Mouse (Mus musculus) neural tube, embryonic 14.5 days (tissue): ENCODE measurements around the gene Colgalt2. TPM values are rescaled to one million over a fixed set of nuclear protein-coding genes. Genes with fewer than 3 reads are reported as not detected.

Experiments
- ATAC-seq: fragments of 200-750 bp; cut with Nextera tagmentation; 2 replicates; pipeline ENCODE4 v1.8.0; 2017; ENCODE audit warnings: low read depth, mild to moderate bottlenecking, moderate TSS enrichment, moderate library complexity
- H3K27ac ChIP-seq: fragments of 300-500 bp; sonication (generic); 2 replicates; pipeline ENCODE4 v1.5.1; 2014; ENCODE audit warnings: low read depth, mild to moderate bottlenecking, control low read depth, low read length, moderate library complexity, mixed read lengths
- H3K27me3 ChIP-seq: fragments of 300-500 bp; sonication (generic); 2 replicates; pipeline ENCODE4 v1.6.1; 2014; ENCODE audit warnings: low read length; ENCODE audit not compliant: control insufficient read depth, insufficient read depth
- H3K36me3 ChIP-seq: fragments of 300-500 bp; sonication (generic); 2 replicates; pipeline ENCODE4 v1.6.1; 2014; ENCODE audit warnings: low read length, mixed read lengths; ENCODE audit not compliant: control insufficient read depth, insufficient read depth
- H3K4me1 ChIP-seq: fragments of 300-500 bp; sonication (generic); 2 replicates; pipeline ENCODE4 v1.6.1; 2014; ENCODE audit warnings: low read length; ENCODE audit not compliant: control insufficient read depth, insufficient read depth
- H3K4me2 ChIP-seq: fragments of 300-500 bp; sonication (generic); 2 replicates; pipeline ENCODE4 v1.6.1; 2014; ENCODE audit warnings: mild to moderate bottlenecking, low read depth, low read length, control low read depth
- H3K4me3 ChIP-seq: fragments of 300-500 bp; sonication (generic); 2 replicates; pipeline ENCODE4 v1.5.1; 2014; ENCODE audit warnings: low read depth, low read length, control low read depth, mixed read lengths
- H3K9ac ChIP-seq: fragments of 300-500 bp; sonication (generic); replicated peaks from 2 replicates; pipeline ENCODE4 v1.6.1; 2014; ENCODE audit warnings: low read depth, mild to moderate bottlenecking, control low read depth, low read length, mixed read lengths
- H3K9me3 ChIP-seq: fragments of 300-500 bp; sonication (generic); 2 replicates; pipeline ENCODE4 v1.6.1; 2016; ENCODE audit warnings: low read length; ENCODE audit not compliant: control insufficient read depth
- WGBS: fragments of 180-500 bp; shearing (Covaris S2); extraction: QIAGEN DNeasy Blood & Tissue Kit; methylation state at CpG from one replicate; pipeline ENCODE4 v1.1.7; 2014; 5-methylcytosine and 5-hydroxymethylcytosine counted together
- polyA plus RNA-seq: library from polyadenylated mRNA; unstranded; fragments of >200 nt; fragmentation: Nextera tagmentation; extraction: Ambion mirVana; gene quantifications from 2 replicates; pipeline ENCODE4 v1.2.1, GENCODE M21; 2014

Colgalt2 gene
- polyA plus RNA-seq, 1 experiment from 2014 or later: 4.2 TPM

DNA sequence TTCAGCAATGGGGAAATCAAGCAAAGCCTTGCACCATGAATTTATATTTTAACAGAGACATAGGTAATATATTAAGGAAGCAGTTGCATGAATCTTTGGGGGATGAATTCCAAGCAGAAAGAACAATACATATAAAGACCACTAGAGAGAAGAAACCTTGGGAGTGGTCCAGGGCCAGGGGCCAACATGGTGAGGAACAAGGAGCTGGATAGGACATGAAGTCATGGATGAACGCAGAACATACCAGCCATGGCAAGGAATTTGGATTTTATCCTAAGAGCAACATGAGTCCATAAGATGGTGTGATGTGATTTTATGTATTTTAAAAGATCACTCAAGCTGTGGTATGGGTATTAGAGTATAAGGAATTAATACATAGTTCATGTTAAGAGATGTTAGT lies 92.6 kb downstream of the Colgalt2 start:
- no peak overlapping the region for H3K4me3 ChIP-seq
- H3K36me3 ChIP-seq: no peaks in the 10 kb centered on the region
- WGBS: 81% methylated on average over 1 of the region's 1 CpGs

DNA sequence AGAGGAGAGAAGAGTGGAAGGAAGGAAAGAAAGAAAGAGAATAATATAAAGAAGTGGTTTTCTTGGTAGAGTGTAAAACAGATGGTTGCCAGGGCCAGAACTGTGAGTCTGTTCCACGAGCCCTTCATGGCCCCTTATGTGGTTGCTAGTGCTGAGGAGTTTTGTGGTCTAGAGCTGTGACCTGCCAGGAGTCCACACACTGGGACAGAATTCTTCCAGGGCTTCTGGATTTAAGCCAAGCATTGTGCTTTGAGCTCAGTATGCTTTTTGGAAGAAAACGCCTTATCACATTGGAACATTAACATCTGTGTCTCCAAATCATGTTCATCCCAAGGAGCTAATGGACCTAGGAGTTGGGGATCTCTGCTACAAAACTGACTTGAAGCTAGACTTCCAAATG lies 97.2 kb downstream of the Colgalt2 start:
- Histone ChIP-seq H3K36me3 (no peaks in the 10 kb centered on the region), H3K27me3 (no peaks in the 10 kb centered on the region), H3K4me3 (no peak overlapping the region), H3K4me1 (no peaks in the 10 kb centered on the region), H3K4me2 (no peak overlapping the region), H3K9ac (no peak overlapping the region), H3K9me3 (no peaks in the 10 kb centered on the region), H3K27ac (no peak overlapping the region)
- 64% methylated on average over 2 of the region's 2 CpGs for WGBS
- ATAC-seq: no peak

More for the DNA sequence above, 92.6 kb downstream of the Colgalt2 start:
- Histone ChIP-seq H3K4me1 (no peaks in the 10 kb centered on the region), H3K27me3 (no peaks in the 10 kb centered on the region), H3K9me3 (no peaks in the 10 kb centered on the region), H3K9ac (no peak overlapping the region), H3K4me2 (no peak overlapping the region), H3K27ac (no peak overlapping the region)
- ATAC-seq: no peak

DNA sequence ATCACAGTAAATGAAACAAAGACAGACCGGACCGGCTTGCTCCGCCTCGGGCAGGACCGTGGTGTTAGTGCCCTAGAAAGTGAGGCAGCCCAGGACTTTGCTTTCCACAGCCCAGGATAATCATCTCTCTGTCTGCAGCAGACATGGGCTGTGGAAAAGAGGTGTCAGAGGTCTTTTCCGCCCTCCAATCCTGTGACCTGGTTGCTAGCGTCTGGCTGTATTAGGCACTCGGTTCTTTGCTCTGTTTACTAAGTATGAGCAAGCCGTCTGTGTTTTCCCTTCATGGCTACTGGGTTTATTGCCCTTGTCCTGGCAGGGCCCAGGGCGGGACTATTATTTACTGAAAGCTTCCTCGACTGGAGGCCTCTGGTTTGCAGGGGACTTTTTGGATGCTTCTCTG lies 98.0 kb downstream of the Colgalt2 start:
- no peaks in the 10 kb centered on the region for H3K27me3 ChIP-seq
- WGBS: 28% methylated on average over 11 of the region's 11 CpGs
- no peak overlapping the region for H3K9ac ChIP-seq
- ATAC-seq: no peak
- no peaks in the 10 kb centered on the region for H3K4me1 ChIP-seq
- H3K4me2 ChIP-seq: no peak overlapping the region
- no peaks in the 10 kb centered on the region for H3K36me3 ChIP-seq
- H3K4me3 ChIP-seq: no peak overlapping the region
- H3K27ac ChIP-seq: 0 out of 2 replicates have a peak overlapping the region, but pooled peaks have one; percentile 55
- no peaks in the 10 kb centered on the region for H3K9me3 ChIP-seq

DNA sequence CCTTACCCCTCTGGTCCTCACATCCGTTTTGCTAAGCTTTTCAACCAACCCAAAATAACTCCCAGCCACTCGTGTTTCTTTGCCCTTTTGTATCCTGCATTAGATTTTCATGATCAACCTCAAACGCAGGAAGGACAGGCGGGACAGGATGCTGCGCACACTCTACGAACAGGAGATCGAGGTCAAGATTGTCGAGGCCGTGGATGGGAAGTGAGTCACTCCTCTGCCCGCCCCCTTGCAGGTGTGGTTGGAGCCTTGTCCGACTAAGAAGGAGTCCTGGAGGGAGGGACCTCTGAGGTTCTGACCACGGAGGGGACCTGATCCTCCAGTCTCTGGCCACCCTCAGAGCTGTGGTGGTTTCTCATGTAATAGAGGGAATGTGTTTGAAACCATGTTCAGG lies 100.2 kb downstream of the Colgalt2 start:
- ATAC-seq: no peak
- Histone ChIP-seq H3K27me3 (no peaks in the 10 kb centered on the region), H3K36me3 (no peaks in the 10 kb centered on the region), H3K9me3 (no peaks in the 10 kb centered on the region), H3K4me1 (no peaks in the 10 kb centered on the region), H3K4me3 (no peak overlapping the region), H3K27ac (no peak overlapping the region), H3K4me2 (no peak overlapping the region), H3K9ac (no peak overlapping the region)
- WGBS: 81% methylated on average over 12 of the region's 12 CpGs

DNA sequence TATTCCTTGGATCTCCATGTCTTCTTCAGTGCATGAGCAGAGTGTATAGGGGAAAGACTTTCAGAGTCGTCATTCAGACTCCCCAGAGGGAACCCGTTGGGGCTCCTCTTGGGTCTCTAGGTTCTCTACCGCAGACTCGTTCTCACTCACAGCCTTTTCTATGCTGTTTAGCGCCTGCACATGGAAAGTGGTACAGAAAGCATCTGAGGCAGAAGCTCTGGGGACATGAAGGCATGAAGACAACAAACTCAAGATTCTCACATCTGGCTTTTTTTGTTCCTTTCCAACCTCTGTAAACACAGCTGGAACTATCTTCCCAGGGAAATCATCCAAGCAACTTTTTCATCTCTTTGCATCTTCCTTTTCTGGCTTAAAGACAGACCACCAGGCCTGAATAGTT lies 106.5 kb downstream of the Colgalt2 start:
- Histone ChIP-seq H3K36me3 (no peaks in the 10 kb centered on the region), H3K4me2 (no peak overlapping the region), H3K4me1 (no peaks in the 10 kb centered on the region), H3K27ac (no peak overlapping the region), H3K9me3 (no peaks in the 10 kb centered on the region), H3K27me3 (no peaks in the 10 kb centered on the region), H3K9ac (no peak overlapping the region), H3K4me3 (no peak overlapping the region)
- 89% methylated on average over 5 of the region's 5 CpGs for WGBS
- no peak for ATAC-seq

DNA sequence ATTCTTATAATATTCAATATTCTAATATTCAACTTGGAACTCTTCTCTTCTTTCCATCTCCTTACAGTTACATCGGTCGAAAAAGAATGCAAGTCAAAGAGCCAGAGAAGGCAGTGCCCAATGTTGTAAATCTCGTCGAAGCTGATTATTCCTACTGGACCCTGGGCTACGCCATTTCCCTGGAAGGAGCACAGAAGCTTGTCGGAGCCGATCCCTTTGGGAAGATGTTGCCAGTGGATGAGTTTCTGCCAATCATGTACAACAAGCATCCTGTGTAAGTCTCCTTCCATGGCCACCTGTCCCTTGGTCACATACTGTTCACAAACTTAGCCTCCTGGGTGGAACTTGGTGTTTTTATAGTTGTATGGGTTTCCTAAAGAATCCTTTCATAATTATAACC lies 107.1 kb downstream of the Colgalt2 start:
- Histone ChIP-seq H3K9ac (no peak overlapping the region), H3K9me3 (no peaks in the 10 kb centered on the region), H3K4me2 (no peak overlapping the region), H3K27me3 (no peaks in the 10 kb centered on the region), H3K4me3 (no peak overlapping the region), H3K27ac (no peak overlapping the region), H3K36me3 (no peaks in the 10 kb centered on the region), H3K4me1 (no peaks in the 10 kb centered on the region)
- 92% methylated on average over 7 of the region's 7 CpGs for WGBS
- no peak for ATAC-seq

DNA sequence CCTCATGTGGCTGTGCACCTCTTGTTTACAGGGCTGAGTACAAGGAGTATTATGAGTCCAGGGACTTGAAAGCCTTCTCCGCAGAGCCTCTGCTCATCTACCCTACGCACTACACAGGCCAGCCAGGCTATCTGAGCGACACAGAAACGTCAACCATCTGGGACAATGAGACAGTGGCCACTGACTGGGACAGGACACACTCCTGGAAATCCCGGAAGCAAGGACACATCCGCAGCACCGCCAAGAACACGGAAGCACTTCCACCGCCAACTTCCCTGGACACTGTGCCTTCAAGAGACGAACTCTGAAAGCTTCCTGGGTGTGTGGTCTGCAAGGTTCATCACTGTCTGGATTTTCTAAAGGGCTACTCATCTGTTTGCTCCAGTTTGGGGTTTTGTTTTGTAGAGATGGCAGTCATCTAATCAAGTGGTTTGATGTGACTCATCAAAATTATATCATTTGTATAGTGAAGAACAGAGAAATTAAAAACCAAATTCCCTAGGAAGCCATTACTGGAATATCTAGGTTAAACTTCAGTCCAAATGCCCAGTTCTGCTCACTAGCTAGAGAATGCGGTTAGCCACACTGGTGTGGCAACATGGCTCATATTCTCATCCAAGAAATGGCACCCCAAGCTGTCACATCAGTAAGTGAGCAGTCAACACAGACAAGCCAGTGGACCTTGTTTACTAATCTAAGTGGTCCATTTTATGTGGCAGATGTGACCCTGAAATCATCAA lies 109.0 kb downstream of the Colgalt2 start:
- Histone ChIP-seq H3K9me3 (no peaks in the 10 kb centered on the region), H3K4me1 (no peaks in the 10 kb centered on the region), H3K36me3 (no peaks in the 10 kb centered on the region), H3K4me3 (no peak overlapping the region), H3K27ac (no peak overlapping the region), H3K27me3 (no peaks in the 10 kb centered on the region), H3K9ac (no peak overlapping the region), H3K4me2 (no peak overlapping the region)
- ATAC-seq: no peak
- WGBS: 92% methylated on average over 11 of the region's 11 CpGs

DNA sequence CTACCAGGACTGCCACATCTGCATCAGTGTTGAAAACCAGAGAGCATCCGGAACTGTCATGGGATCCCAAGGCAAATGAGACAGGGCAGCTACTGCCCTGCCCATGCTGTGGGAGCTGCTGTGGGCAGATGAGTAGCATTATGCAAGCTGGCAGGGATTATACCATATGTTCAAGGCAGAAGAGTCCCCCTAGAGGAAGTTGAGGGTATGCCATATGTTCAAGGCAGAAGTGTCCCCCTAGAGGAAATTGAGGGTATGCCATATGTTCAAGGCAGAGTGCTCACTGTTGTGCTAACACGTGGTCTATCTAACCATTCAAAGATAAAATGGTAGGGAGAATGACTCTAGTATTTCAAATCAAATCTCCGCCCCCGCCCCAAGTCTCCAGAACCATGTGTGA lies 111.6 kb downstream of the Colgalt2 start:
- Histone ChIP-seq H3K4me2 (no peak overlapping the region), H3K36me3 (no peaks in the 10 kb centered on the region), H3K4me3 (no peak overlapping the region), H3K9ac (no peak overlapping the region), H3K27me3 (no peaks in the 10 kb centered on the region), H3K4me1 (no peaks in the 10 kb centered on the region), H3K27ac (no peak overlapping the region), H3K9me3 (no peaks in the 10 kb centered on the region)
- ATAC-seq: no peak
- 78% methylated on average over 4 of the region's 4 CpGs for WGBS

DNA sequence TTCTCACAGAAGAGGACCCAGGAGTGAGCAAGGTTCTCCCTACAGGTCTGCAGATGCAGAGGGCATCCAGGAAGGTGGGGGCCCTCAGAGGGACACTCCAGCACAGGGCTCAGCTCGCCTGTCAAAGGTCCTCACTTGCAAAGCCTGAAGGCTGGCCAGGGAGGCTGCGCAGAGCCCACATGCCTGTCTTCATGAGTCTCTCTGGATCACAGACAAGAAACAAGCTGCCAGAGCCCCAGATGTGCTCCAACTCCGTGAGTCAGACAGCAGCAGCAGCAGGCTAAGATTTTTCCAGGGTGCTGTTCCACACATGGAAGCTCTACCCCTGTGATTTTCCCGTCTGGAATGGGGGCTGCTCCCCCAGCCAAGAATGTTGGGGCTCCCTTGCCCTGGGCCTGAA lies 114.6 kb downstream of the Colgalt2 start:
- H3K27me3 ChIP-seq: no peaks in the 10 kb centered on the region
- no peaks in the 10 kb centered on the region for H3K9me3 ChIP-seq
- H3K4me2 ChIP-seq: no peak overlapping the region
- H3K27ac ChIP-seq: peak overlapping the region; percentile 44; the same call in 1 of the 2 replicates
- H3K4me3 ChIP-seq: no peak overlapping the region
- ATAC-seq: no peak
- H3K4me1 ChIP-seq: no peaks in the 10 kb centered on the region
- H3K9ac ChIP-seq: no peak overlapping the region; the same call in 1 of the 2 replicates
- no peaks in the 10 kb centered on the region for H3K36me3 ChIP-seq
- 73% methylated on average over 4 of the region's 4 CpGs for WGBS
